Mouse (Mus musculus): ENCODE data around the gene Lmo2. TPM values are rescaled to one million over a fixed set of nuclear protein-coding genes. Genes with fewer than 3 reads are reported as not detected.
A peak's percentile ranks its signal among the peaks of the same experiment; 100 is the strongest.

The Lmo2 gene
- polyA plus RNA-seq, 1 experiment = 10.9 TPM

DNA sequence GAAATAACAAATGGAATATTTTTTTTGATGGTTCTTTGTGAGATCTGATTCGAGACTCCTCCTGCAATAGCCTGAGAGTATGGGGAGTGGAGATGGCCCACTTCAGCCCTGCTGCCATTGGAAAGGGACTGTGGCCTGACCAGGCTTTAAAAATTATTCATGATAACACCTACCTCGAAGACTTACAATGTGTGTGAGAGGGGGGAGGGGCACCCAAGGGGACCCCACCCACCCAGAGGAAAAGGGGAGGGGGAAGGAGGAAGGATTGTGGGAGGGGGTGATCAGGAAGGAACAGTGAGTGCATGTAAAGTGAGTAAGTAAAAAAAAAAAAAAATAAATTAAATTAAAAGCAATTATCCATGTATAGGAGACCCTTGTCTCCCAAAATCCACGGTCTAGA lies 848 bp downstream of the Lmo2 start:
- Histone ChIP-seq H3K4me1 (ENCODE audit: control insufficient read depth, insufficient read depth, insufficient read length, low read length) (no peaks in the 10 kb centered on the region), H3K4me3 (ENCODE audit: insufficient read depth, low read depth, low read length) (no peak overlapping the region), H3K27ac (replicated peaks; ENCODE audit: low read depth, low read length) (no peak overlapping the region)

DNA sequence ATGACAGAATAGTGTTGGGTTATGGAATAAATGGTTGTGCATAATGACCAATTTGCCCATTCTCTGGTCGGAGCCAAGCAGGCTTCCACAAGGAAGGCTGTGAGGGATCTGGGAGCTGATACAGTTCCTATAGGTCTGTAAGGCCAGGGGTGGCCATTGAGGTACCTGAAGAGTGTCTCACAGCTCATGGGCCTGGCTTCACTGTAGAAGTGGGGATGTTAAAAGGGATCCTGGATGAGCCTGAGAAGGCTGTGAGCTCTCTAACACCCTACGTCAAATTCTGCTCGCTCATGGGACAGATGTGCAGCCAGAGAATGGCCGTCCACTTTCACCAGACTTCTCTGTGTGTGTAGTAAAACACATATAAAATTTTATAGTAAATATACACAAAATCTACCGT lies 1.3 kb downstream of the Lmo2 start:
- Histone ChIP-seq H3K27ac (replicated peaks; ENCODE audit: low read depth, low read length) (no peak overlapping the region), H3K4me3 (ENCODE audit: insufficient read depth, low read depth, low read length) (no peak overlapping the region), H3K4me1 (ENCODE audit: control insufficient read depth, insufficient read depth, insufficient read length, low read length) (no peaks in the 10 kb centered on the region)

DNA sequence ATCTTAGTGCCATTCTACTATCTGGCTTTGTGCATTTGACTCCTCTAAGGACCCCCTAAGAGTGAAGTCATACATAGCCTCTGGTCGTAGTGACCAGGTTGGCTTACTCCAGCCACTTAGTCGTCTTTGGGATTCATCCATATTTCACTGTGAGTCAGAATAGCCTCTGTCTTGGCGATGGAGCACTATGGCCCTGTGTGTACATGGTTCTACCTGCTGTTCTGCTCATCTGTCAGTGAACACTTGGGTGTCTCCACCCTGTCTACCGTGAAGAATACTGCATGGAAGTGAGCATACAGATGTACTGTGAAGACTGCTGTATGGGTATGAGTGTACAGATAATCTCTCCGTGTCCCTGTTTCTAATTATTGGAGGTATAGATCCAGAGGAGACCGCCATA lies 1.8 kb downstream of the Lmo2 start:
- Histone ChIP-seq H3K4me1 (ENCODE audit: control insufficient read depth, insufficient read depth, insufficient read length, low read length) (no peaks in the 10 kb centered on the region), H3K27ac (replicated peaks; ENCODE audit: low read depth, low read length) (no peak overlapping the region), H3K4me3 (ENCODE audit: insufficient read depth, low read depth, low read length) (no peak overlapping the region)

DNA sequence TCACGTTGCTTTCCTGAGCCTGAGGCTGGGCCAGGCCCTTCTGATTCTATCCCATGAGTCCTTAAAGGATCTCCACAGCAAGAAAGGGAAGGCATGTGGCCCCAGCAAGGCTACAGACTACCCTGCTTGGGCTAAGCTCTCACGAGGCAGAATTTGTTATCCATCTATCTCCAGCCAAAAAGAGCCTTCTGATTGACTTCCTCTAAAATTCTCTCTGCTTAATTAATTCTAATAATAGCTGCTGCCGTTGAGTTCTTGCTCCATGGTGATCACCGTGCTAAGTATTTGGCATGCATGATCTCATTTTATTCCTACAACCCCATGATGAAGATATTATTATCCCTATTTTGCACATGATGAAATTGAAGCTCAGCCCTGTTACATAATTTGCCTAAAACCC lies 4.6 kb downstream of the Lmo2 start:
- Histone ChIP-seq H3K4me3 (ENCODE audit: insufficient read depth, low read depth, low read length) (no peak overlapping the region), H3K27ac (replicated peaks; ENCODE audit: low read depth, low read length) (no peak overlapping the region), H3K4me1 (ENCODE audit: control insufficient read depth, insufficient read depth, insufficient read length, low read length) (no peaks in the 10 kb centered on the region)

DNA sequence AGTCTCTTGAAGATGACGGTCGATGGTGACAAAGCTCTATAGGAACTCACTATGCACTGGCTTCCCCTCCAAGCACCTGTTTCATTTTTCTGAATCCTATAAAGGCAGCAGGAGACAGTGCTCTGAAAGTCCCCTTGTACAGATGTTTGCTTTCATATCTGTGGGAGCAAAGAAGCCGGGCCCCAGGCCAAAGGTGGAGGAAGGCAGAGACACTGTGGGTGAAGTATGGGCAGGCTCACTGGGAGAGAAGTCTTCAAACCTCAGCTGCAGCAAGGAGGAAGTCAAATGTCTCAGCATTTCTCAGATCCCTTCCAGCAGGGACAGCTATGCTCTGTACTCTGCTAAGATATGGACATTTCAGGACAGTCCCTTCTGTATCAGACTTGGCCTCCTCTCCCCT lies 7.6 kb downstream of the Lmo2 start:
- H3K4me1 ChIP-seq (ENCODE audit: control insufficient read depth, insufficient read depth, insufficient read length, low read length) = no peaks in the 10 kb centered on the region
- H3K4me3 ChIP-seq (ENCODE audit: insufficient read depth, low read depth, low read length) = no peak overlapping the region
- no peak overlapping the region for H3K27ac ChIP-seq (replicated peaks; ENCODE audit: low read depth, low read length)

DNA sequence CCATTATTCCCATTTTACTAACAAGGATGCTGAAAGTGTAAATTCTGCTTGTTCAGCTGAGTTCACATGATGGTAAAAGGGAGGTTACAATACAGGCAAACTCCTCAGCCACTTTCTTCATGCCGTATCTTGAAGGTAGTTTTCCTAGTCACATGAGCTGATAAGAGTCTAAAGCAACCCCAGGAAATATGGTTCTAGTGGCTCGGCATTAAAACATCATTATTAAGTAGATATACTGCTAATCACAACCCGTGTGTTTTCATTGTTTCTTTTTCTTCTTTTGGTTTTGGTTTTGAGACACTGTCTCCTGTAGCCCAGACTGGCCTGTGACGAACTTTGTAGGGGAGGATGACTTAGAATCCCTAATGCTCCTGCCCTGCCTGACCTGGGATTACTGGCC lies 10.4 kb downstream of the Lmo2 start:
- H3K4me1 ChIP-seq (ENCODE audit: control insufficient read depth, insufficient read depth, insufficient read length, low read length) = peaks cover 3% of the 10 kb centered on the region; the same call in 1 of the 2 replicates
- H3K27ac ChIP-seq (replicated peaks; ENCODE audit: low read depth, low read length) = peak overlapping the region; percentile 46; the same call in 1 of the 2 replicates
- H3K4me3 ChIP-seq (ENCODE audit: insufficient read depth, low read depth, low read length) = no peak overlapping the region

DNA sequence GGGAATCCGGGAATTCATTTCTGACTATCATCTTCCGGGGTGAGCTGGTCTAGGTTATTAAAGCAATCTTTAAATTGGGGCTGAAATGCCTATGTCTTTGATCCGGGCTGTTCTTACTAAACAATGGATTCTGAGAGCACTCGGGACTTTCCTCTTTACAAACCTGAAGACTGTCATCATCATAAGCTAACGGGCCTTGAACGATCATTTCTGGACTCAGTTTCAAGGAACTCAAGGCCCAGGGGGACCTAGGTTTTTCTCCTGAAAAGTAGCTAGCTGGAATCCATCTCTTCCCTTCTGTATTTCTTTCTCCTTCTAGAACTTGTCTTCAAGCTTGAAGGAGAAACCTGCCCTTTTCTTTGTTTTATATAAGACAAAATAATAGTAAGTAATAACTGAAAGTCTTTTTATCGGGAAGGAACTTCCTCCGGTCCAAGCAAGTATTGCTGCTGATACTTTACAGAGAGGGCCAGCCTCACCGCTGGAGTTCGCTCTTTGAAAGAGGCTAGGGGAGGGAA lies 11.2 kb downstream of the Lmo2 start:
- Histone ChIP-seq H3K4me3 (ENCODE audit: insufficient read depth, low read depth, low read length) (peak overlapping the region; percentile 93), H3K27ac (replicated peaks; ENCODE audit: low read depth, low read length) (peak overlapping the region; percentile 78), H3K4me1 (ENCODE audit: control insufficient read depth, insufficient read depth, insufficient read length, low read length) (peaks cover 3% of the 10 kb centered on the region; the same call in 1 of the 2 replicates)

DNA sequence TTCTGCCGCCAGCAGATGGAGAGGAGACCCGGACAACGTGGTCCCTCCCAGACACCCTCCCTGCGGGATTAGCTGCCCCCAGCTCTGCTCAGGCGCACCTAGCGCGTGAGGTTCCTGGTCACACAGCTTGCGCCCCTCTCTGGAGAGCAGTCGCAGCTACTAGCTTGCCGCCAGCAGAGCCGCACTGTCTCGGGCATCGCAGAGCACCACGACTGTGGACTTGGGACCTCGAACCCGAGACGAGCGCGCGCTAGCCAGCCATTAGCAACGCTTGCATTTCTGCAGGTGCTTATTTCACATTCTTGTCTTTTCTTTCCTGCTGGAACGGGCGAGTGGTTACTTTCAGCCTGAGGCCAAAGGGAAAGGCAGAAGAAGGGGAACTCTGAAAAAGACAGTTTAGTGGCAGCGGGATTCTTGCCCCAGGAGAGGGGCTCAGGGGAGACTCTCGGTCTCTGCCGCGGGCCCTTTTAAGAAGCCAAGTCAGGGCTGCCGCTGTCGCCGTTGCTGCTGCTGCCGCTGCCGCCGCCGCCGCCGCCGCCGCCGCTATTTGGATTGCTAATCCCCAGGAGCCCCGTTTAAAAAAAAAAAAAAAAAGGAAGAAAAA lies 11.8 kb downstream of the Lmo2 start:
- peak overlapping the region; percentile 93 for H3K4me3 ChIP-seq (ENCODE audit: insufficient read depth, low read depth, low read length)
- H3K4me1 ChIP-seq (ENCODE audit: control insufficient read depth, insufficient read depth, insufficient read length, low read length) = peaks cover 3% of the 10 kb centered on the region; the same call in 1 of the 2 replicates
- peak overlapping the region; percentile 78 for H3K27ac ChIP-seq (replicated peaks; ENCODE audit: low read depth, low read length)

DNA sequence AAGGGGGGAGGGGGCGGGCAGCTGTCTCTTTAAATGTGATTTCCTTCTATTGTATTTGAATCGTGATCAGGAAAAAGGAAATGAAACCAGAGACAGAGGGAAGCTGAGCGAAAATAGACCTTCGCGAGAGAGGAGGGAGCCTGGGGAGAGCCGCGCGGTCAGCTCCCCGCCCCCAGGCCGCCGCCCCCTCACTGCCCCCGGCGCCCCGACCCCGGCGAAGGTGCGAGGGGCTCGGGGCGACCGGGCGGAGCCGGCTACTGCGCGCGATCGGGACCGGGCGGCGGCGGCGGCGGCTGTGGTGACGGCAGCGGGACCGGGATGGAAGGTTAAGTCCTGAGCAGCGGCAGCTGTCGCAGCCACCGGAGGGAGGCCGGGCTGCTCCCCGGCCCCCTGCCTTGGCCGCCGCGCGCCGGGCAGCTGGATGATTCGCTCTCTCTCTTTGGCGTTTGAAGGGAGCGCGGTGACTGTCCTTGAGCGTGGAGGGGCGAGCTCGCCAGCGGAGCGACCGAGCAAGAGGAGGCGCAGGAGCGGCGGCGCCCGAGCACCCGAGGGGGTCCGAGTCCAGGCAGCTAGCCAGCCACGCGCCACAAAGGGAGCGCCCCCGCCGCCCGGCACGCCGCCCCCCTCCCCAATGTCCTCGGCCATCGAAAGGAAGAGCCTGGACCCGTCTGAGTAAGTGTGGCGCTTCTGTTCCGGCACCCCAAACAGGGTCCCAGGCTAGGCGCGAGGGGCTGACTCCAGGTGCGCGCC lies 12.4 kb downstream of the Lmo2 start:
- H3K4me1 ChIP-seq (ENCODE audit: control insufficient read depth, insufficient read depth, insufficient read length, low read length) = peaks cover 3% of the 10 kb centered on the region; the same call in 1 of the 2 replicates
- H3K27ac ChIP-seq (replicated peaks; ENCODE audit: low read depth, low read length) = peak overlapping the region; percentile 78
- peak overlapping the region; percentile 93 for H3K4me3 ChIP-seq (ENCODE audit: insufficient read depth, low read depth, low read length)

DNA sequence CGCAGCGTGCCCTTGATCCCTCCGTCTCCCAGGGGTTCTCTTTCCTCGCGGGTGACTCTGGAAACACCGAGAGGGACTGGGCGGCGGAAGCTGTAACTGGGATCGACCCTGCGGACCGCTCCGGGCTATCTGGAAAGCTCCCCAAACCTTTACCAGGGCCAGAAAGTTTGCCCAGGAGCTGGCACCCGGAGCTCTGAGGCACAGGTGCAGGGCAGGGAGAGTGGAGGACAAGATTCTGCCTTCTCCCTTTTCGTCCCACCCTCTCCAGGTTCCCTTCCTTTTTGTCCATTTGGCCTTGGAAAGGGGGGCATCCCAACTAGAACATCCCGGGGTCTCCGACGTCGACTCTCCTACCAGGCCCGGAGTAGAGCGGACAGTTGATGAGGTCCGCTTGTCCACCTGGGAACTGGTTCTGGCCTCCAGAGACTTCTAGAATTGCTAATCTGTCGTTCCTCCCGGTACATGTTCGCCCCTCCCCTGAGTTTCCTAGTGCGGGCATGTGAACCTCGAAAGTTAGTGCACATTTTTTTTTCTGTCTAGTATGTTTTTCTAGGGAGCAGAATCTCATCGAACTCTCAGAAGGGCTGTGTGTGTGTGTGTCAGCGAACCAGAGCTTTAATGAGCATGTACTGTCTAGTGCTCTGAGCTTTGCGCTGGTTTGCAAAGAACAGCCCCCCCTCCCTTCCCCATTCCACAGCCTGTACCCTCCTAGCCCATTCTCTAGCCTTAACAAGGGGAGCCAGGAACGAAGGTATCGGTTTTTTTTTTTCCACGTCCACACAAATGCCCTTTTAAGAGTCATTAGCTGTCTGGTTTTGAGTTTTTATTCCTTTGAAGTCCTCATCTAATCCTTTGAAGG lies 13.2 kb downstream of the Lmo2 start:
- Histone ChIP-seq H3K4me3 (ENCODE audit: insufficient read depth, low read depth, low read length) (peak overlapping the region; percentile 93), H3K27ac (replicated peaks; ENCODE audit: low read depth, low read length) (peak overlapping the region; percentile 72), H3K4me1 (ENCODE audit: control insufficient read depth, insufficient read depth, insufficient read length, low read length) (peaks cover 3% of the 10 kb centered on the region; the same call in 1 of the 2 replicates)

DNA sequence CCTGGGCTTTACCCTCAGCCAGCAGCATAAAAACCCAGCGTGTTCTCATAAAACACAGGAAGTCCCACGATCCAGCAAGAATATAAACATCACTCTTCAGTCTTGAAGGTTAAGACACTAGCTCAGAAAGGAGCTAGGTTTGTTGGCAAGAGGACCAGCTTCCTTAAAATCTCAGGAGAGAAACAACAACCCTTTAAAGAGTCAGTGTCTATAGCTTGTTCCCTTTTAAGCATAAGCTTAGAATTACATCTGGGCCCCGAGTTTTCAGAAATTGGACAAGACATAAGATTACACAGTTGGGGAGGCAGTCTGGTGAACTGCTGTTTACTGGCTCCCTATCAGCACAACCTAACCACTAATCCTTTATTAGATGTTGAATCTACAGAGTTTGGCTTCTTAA lies 14.1 kb downstream of the Lmo2 start:
- Histone ChIP-seq H3K27ac (replicated peaks; ENCODE audit: low read depth, low read length) (no peak overlapping the region), H3K4me3 (ENCODE audit: insufficient read depth, low read depth, low read length) (peak overlapping the region; percentile 93), H3K4me1 (ENCODE audit: control insufficient read depth, insufficient read depth, insufficient read length, low read length) (peaks cover 3% of the 10 kb centered on the region; the same call in 1 of the 2 replicates)

DNA sequence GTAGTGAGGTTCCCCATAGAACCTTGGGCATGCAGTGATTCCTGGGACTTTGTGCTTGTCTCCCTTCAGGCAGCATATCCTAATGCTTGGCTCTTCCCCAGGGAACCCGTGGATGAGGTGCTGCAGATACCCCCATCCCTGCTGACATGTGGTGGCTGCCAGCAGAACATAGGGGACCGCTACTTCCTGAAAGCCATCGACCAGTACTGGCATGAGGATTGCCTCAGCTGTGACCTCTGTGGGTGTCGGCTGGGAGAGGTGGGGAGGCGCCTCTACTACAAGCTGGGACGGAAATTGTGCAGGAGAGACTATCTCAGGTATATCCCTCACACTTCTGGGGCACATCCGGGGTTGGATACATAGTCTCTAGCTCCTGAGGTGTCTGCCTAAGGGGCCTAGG lies 18.1 kb downstream of the Lmo2 start:
- H3K27ac ChIP-seq (replicated peaks; ENCODE audit: low read depth, low read length) = no peak overlapping the region

DNA sequence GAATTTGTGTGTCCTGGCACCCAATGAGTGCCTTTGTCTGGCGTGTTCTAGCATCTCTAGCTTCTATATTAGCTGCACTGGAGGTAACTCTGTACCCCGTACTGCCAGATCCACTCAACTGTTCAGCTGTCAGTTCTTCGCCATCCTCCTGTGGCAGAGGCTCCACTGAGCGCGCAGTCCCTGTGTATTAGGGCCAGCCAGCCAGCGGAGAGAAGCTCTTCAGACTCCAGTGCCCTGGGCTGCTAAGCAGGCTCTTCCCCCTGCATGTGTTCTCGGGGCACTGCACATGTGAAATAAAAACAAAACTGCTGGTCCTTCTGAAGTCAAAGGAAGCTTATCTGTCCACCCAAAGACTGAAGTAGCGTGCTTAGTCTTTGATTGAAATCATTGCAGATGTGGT lies 19.4 kb downstream of the Lmo2 start:
- Histone ChIP-seq H3K4me1 (ENCODE audit: control insufficient read depth, insufficient read depth, insufficient read length, low read length) (peaks cover 3% of the 10 kb centered on the region; the same call in 1 of the 2 replicates), H3K4me3 (ENCODE audit: insufficient read depth, low read depth, low read length) (no peak overlapping the region), H3K27ac (replicated peaks; ENCODE audit: low read depth, low read length) (no peak overlapping the region)

More for the DNA sequence above, 18.1 kb downstream of the Lmo2 start:
- peaks cover 3% of the 10 kb centered on the region; the same call in 1 of the 2 replicates for H3K4me1 ChIP-seq (ENCODE audit: control insufficient read depth, insufficient read depth, insufficient read length, low read length)
- H3K4me3 ChIP-seq (ENCODE audit: insufficient read depth, low read depth, low read length) = no peak overlapping the region

DNA sequence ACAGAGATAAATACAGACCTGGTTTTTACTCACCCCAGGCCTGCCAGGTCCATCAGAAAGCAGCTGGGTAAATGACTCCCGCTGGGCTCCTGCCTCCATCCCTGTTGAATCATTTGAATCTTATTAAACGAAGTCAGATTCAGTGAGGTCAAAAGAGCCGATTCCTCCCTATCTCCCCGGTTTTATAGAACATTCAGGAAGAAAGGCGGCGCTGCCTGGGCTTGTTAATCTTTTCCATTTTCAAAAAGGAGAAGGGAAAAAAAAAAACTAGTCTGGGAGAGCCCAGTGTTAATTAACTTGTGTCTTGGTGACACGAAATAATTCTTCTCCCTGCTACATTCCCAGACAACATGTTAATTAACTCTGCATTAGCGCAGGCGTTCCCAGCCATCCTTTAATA lies 19.9 kb downstream of the Lmo2 start:
- Histone ChIP-seq H3K4me1 (ENCODE audit: control insufficient read depth, insufficient read depth, insufficient read length, low read length) (peaks cover 1% of the 10 kb centered on the region; the same call in 1 of the 2 replicates), H3K27ac (replicated peaks; ENCODE audit: low read depth, low read length) (no peak overlapping the region), H3K4me3 (ENCODE audit: insufficient read depth, low read depth, low read length) (no peak overlapping the region)

DNA sequence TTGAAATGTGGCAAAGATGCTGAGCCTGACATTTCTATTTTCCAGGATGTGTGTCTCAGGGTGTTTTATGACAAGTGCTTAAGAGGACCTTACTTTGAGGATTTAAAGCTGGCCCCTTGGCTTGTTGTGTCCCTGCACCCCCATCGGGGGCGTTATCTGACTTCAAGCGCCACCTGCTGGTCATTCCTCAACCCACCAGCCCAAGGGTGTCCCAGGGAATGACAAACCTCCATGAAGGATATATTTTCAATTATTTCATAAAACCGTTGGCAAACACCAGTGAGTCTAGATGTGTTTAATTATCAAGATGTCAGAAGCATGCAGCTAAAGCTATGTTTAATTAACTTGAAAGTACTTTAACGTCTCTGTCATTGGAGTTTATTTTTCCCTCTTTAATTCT lies 24.5 kb downstream of the Lmo2 start:
- Histone ChIP-seq H3K27ac (replicated peaks; ENCODE audit: low read depth, low read length) (no peak overlapping the region), H3K4me3 (ENCODE audit: insufficient read depth, low read depth, low read length) (no peak overlapping the region), H3K4me1 (ENCODE audit: control insufficient read depth, insufficient read depth, insufficient read length, low read length) (no peaks in the 10 kb centered on the region)
